Mouse (Mus musculus): ENCODE measurements around the gene Ganc.

GRCm38 (mm10) chr2:120503094-120503493, 99.4 kb downstream of the Ganc start:
- TF ChIP-seq POLR2A (IDR thresholded peaks at IDR 0.05; ENCODE audit: borderline replicate concordance, extremely low read depth, insufficient read depth, insufficient read length, poor library complexity, severe bottlenecking) (no peak), CTCF (IDR thresholded peaks at IDR 0.05; ENCODE audit: borderline replicate concordance, extremely low read depth, insufficient read depth, insufficient read length) (no peak)
